Mouse (Mus musculus) central nervous system, embryonic 11.5 days (tissue): ENCODE data around the gene Stx3. TPM values are rescaled to one million over a fixed set of nuclear protein-coding genes. Genes with fewer than 3 reads are reported as not detected.

Source experiments
- polyA plus RNA-seq: library from polyadenylated mRNA; depleted of rRNA; stranded (reverse); fragments of >200 nt; gene quantifications from 2 replicates; pipeline ENCODE4 v1.2.3, GENCODE M21; 2012; rRNA removed

Gene Stx3
- polyA plus RNA-seq, result 11.3 and 13.5 TPM in 2 replicates

DNA sequence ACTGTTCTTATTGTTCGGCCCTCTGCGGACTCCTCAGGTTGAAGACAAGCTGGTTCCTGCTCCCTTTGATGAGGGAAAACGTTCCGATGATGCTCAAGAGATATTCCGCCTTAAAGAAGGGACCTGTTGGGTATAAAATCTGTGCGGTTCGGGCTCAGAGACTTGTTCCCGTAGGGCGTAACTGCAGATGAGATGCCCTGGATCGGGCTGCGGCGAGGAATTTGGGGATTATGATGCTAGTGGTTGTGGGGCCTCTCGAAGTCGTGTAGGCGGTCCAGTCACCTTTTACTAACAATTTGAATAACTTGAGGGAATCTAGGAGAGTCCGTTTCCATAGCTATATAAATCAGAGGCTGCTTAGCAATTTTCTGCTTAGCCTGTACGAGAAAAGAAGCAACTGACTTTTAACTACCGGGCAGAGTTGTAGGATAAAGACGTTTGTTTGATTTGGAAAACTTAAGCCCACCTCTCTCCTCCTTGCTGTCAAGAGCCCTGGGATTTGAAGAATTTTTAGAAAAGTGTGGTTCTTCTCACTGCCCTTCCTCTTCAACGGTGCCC is at the start of gene Stx3:
Gene Stx3, minus strand, starts transcription at position 261 of the 558 bp plus-strand sequence.

DNA sequence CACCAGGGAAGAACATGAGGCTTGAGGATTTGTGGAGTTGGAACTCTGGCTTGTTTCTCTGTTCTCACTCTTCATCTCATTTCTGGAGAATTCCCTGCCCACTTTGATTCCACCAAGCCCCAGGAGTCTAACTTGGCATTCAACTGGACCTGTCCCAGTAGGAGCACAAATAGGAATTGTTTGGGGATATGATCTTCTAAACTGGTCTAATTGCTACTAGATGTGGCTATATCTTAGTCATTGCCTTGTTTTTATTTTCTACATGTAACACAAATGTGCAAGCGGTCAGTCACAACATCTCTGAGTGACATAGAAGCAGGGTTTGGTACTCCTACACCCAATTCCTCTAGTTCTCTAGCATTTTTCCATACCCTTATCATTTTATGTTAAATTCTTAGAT is 41.8 kb upstream of the Stx3 start, which contains the start of gene Olfr1418:
Gene Olfr1418, minus strand, starts transcription at position 101 of the 400 bp plus-strand sequence.

DNA sequence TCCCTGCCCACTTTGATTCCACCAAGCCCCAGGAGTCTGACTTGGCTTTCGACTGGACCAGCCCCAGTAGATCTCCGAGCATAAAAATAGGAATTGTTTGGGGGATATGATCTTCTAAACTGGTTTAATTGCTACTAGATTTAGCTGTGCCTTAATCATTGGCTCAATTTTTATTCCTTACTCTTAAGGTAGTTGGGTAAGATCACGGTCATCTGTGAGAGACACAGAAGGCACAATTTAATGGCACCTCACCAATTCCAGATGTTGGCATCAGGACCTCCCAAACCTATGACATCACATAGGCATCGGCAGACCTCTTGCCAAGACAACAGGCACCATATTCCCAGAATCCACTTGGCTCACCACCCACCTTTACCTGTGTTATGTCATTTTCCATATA is 19.9 kb upstream of the Stx3 start, which contains the start of gene Olfr1417:
Gene Olfr1417, minus strand, starts transcription at position 101 of the 400 bp plus-strand sequence.

DNA sequence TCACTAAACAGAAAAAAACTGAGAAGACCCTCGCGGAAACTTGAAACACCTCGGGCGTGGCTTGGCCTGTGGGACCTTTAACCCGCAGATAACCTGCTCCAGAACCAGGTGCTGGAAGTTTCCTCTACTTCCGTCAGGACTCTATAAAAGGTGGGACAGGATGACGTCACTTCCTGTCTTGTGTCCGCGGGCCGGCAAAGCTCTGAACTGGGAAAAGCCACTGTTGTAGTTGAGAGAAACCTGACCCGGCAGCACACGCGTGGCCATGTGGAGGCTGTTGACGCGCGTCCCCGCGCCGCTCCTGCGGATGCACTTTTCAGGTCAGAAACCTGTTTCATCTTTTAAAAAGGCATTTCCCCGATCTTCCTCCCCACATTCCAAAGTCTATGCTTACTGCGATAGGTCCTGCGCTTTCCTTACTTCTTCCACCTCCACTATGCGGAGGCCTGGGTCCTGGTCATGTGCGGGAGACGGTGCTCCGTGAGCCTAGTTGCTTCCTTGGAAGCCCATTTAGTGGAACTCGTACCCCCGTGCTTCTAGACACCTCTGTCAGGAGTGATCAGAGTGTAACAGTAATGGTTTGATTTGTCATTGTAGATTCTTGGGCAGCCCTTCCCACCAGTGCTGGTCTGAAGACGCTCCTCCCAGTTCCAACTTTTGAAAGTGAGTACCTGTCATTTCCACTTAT is 48.9 kb downstream of the Stx3 start, which contains the start of gene Mrpl16:
Gene Mrpl16, plus strand, starts transcription at position 187 of the 688 bp plus-strand sequence.

DNA sequence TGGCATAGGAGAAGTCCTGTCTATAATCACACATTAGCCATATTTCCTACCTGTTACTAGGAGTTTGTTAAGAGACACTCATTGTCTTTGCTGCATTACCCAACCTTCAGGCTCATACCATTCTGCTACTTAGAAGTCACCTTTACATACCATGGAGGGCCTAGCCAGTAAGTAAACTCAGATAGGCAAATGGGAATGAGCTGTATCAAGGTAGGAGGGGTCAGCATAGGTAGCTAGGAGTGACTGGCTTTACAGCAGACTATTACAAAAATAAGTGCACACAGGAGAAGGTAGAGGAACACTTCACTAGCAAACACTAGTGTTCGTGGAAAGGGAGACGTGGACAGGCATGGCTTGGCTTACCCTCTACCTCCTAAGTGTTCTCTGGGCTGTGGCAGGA is 71.9 kb downstream of the Stx3 start, which contains the start of gene Gif:
Gene Gif, plus strand, starts transcription at position 257 of the 400 bp plus-strand sequence.

Other genes with a start within 250 kb of the Stx3 start
- 1.1 and 1.9 TPM in 2 replicates for gene Ms4a6d, start 214.6 kb downstream of the Stx3 start, polyA plus RNA-seq
- gene Ms4a2, start 195.7 kb downstream of the Stx3 start, polyA plus RNA-seq, result 0.19 TPM in 1 of 2 replicates, not detected in the other
- gene Ms4a3, start 178.6 kb downstream of the Stx3 start, polyA plus RNA-seq, result 0.25 and 0.50 TPM in 2 replicates
- gene Oosp2, start 158.8 kb downstream of the Stx3 start, polyA plus RNA-seq, result not detected in 2 replicates
- not detected in 2 replicates for gene Oosp1, start 128.3 kb downstream of the Stx3 start, polyA plus RNA-seq
- not detected in 2 replicates for gene Oosp3, start 122.3 kb downstream of the Stx3 start, polyA plus RNA-seq
- gene Gif, start 71.8 kb downstream of the Stx3 start, polyA plus RNA-seq, result not detected in 2 replicates
- 36.8 and 39.9 TPM in 2 replicates for gene Mrpl16, start 49.0 kb downstream of the Stx3 start, polyA plus RNA-seq
- gene Olfr1417, start 19.8 kb upstream of the Stx3 start, polyA plus RNA-seq, result not detected in 2 replicates
- not detected in 2 replicates for gene Olfr1418, start 41.7 kb upstream of the Stx3 start, polyA plus RNA-seq
- not detected in 2 replicates for gene Olfr1419, start 55.7 kb upstream of the Stx3 start, polyA plus RNA-seq
- not detected in 2 replicates for gene Olfr1420, start 67.2 kb upstream of the Stx3 start, polyA plus RNA-seq
- 27.2 and 36.1 TPM in 2 replicates for gene Patl1, start 93.0 kb upstream of the Stx3 start, polyA plus RNA-seq
- 32.7 and 32.9 TPM in 2 replicates for gene Osbp, start 146.5 kb upstream of the Stx3 start, polyA plus RNA-seq
- gene Olfr1423, start 221.9 kb upstream of the Stx3 start, polyA plus RNA-seq, result 0.01 TPM in 1 of 2 replicates, not detected in the other
- gene Olfr1424, start 243.3 kb upstream of the Stx3 start, polyA plus RNA-seq, result not detected in 2 replicates